Mouse (Mus musculus) gastrocnemius, adult 8-10 months (tissue): ENCODE measurements around the gene Myh2. TPM values are rescaled to one million over a fixed set of nuclear protein-coding genes. Genes with fewer than 3 reads are reported as not detected.

Experiments
- DNase-seq, 2 experiments: peaks; one replicate each; pipeline ENCODE4 v3.0.0; 2022; ENCODE audit warnings: low spot score in 2 of 2
- total RNA-seq, 4 experiments: library from RNA; stranded (reverse); gene quantifications; 2 replicates each; pipeline ENCODE4 v1.2.4; 2022

Myh2 gene
- total RNA-seq, 4 experiments from 2014 or later: 1,182 to 1,409 (median 1,293) TPM

DNA sequence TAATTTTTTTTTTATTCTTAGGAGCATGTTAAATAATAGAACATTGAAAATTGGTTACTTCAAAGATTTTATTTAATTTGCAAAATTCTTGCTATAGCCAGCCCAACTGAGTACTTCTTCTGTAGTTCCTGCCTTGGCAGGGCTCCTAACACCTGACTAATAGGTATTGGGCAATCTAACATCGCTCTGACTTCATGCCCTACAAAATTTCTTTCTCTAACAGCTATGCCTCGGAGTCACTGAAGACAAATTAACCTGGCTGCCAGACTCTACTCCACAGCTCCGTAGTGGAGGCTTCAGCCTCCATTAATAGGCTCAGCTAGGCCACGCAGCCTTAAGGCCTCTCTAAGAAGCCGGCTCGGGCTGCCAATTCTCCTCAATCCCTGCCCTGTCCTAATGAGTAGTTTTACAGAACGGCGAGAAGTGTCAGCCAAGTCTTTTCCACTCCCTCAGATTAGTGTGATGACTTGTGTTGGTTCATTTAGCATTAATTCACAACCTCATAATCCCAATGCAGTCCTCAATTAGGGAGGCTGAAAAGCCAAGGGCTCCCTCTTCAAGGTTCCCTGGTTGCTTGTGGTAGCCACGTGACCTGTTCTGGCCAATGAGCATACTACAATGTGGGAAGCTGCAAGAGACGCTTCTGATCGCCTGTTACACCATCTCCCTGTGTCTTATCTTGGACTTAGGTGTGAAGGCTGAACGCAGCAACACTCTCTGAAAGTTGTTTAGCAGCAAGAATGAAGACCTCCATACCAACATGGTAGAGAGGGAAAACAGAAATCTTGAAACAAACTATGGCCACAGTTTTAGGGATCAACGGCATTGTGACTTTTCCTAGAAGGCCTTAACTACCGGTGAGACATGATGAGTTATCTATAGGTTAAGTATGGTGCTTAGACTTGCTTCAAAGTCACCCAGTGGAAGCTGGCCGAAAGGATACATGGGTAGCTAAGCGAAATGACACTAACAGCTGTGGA, 18.9 kb upstream of the Myh2 start:
- no peak for DNase-seq

DNA sequence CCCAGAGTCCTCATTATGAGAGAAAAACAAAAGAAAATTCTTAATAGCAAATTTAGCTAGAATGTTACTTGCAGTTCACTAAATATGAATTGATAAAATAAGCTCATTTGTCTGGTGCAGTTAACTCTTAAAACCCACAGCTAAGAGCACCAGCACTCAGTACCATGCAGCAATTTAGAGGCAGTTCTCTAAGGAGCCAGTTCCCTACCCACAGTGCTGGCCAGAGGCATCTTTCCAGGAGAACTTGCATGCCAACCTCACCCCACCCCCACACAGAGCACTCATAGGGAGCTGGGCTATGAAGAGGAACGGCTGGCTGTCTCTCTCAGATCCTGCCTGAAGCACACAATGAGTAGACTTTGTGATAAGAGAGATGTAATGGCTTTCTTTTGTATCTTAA, 17.7 kb upstream of the Myh2 start:
- DNase-seq: peak; percentile 51 to 69

- DNase-seq: no peak
Measured at GRCm38 (mm10) chr11:67153843-67154242, 17.0 kb upstream of the Myh2 start.

- DNase-seq: no peak
Measured at GRCm38 (mm10) chr11:67155650-67156049, 15.2 kb upstream of the Myh2 start.

DNA sequence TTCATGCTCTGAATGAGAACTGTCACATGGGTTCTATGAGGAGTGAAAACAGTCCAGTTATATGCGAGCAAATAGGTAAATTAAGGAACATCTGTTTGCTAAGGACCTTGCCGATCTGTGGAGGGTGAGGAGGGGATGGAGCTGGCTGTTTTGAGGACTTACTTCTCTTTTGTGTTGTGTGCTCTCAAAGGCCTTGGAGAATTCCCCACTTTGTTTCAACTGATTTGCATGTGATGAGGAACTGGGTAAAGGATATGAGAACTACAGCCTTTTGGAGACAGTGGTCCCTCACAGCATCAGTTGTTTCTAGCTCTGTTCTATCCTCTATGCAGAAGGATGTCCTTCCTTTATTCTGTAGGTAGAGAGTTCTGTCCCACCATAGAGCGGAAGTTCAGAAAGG, 10.7 kb upstream of the Myh2 start:
- no peak for DNase-seq

GRCm38 (mm10) chr11:67163701-67164100, 7.1 kb upstream of the Myh2 start:
- no peak for DNase-seq

GRCm38 (mm10) chr11:67164851-67165250, 6.0 kb upstream of the Myh2 start:
- no peak for DNase-seq

- no peak for DNase-seq
Measured at GRCm38 (mm10) chr11:67169301-67169700, 1.5 kb upstream of the Myh2 start.

GRCm38 (mm10) chr11:67172439-67172838, 1.6 kb downstream of the Myh2 start:
- no peak for DNase-seq

- DNase-seq: no peak
Measured at GRCm38 (mm10) chr11:67176376-67176775, 5.5 kb downstream of the Myh2 start.

- no peak for DNase-seq
Measured at GRCm38 (mm10) chr11:67190316-67190715, 19.5 kb downstream of the Myh2 start.

GRCm38 (mm10) chr11:67190814-67191213, 20.0 kb downstream of the Myh2 start:
- no peak for DNase-seq

GRCm38 (mm10) chr11:67191496-67191895, 20.7 kb downstream of the Myh2 start:
- no peak for DNase-seq

GRCm38 (mm10) chr11:67199321-67199720, 28.5 kb downstream of the Myh2 start:
- no peak for DNase-seq

- DNase-seq: no peak
Measured at GRCm38 (mm10) chr11:67199752-67200151, 28.9 kb downstream of the Myh2 start, which contains the start of gene Myh1. Gene Myh1, plus strand, starts transcription at chr11:67200052.

GRCm38 (mm10) chr11:67204766-67205165, 33.9 kb downstream of the Myh2 start:
- DNase-seq: peak in 1 of 2 experiments; percentile 27

DNA sequence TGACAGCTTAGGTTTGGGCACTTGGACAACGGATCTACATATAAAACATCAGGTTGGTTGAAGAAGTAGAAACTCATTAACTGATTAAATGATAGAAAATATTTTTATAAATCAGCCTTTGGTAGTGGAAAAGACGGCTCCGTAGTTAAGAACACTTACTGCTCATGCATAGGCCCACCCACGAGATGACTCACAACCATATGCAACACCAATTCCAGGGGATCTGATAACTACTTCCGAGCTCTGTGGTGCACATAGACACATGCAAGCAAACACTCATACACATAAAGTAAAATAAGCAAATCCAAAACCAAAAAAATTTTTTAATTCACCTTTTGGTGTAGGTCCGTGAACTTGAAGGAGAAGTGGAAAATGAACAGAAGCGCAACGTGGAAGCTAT, 51.0 kb downstream of the Myh2 start:
- DNase-seq: no peak

DNA sequence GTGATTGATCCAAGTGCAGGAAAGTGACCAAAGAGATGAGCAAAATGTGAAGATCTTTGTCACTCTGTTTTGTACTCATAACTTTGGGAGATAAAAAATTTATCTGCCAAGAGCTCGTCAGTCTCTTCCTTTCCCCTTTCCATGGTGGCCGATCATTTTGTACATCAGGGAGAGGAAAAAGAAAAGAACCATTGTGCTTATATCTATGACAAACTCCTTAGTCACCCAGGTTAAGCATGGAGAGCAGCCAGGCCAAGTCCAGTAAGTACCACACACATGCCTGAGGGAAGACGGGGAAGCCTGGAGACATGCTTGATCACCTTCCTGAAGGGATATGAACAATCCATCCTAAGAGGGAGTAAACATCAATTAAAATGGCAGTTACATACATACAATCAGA, 53.6 kb downstream of the Myh2 start:
- DNase-seq: no peak

DNA sequence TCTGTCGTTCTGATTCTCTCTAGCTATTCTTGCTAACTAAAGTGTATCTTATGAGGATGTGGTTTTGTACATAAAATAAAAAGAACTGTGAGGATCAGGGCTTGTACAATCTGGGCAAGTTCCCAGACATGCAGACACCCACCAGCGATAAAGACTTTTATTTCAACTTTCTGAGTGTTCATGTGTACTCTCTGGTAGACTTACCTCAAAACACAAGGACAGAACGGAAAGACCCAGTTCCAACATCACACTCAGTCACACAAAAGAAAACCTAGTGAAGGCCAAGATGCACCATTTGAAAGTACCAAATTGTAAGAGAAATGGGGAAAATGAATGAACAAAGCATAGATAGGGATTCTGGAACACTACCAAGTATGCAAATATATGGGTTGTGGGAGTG, 57.9 kb downstream of the Myh2 start:
- DNase-seq: no peak

- DNase-seq: no peak
Measured at GRCm38 (mm10) chr11:67229166-67229565, 58.3 kb downstream of the Myh2 start.

DNA sequence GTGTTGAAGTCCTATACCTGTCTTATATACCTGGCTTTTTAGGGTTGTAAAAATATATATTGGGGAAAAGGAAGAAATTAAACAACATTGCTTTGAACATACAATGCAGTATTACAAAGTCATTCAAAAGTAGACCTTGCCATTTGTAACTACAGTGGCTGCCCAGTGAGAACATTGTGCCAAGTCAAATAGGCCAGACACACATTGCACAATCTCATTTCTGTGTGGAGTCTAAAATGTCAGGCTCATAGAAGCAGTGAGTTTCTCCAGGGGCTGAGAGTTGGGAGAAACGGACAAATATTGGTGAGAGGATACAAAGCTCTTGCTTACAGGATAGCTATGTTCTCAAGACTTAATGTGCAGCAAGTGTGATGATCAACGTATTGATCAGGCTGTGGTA, 59.1 kb downstream of the Myh2 start:
- peak in 1 of 2 experiments; percentile 54 for DNase-seq

DNA sequence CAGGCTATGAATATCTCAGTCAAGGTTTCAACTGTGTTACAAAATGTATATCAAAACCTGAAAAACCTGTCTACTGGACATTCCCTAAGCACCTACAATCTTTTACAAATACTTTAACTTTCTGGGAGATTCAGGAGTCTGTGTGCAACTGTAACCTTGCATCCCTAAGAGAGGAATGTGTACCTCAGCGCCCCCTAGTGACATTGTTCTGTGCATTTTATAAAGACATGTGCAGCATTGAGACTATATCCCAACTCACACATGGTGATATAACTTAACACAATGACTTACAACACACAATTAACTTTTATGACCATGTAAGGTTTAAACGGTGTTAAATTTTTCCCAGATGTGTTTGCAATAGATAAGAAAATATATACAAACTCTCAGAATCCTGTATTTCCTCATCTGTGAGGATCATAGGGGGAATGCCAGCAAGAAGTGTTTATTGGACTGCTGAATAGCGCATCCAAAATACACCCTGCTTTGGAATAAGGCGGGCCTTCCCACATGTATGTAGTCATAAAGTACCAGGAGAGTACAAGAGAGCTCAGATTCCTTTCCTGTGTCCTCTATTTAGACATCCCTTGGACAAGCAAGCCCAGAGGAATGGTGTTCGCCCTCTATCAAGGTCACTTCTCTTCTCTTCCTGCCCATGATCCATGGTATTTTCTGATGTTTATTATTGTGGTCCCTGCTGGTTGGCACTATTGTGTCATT, 65.0 kb downstream of the Myh2 start:
- DNase-seq: peak in 1 of 2 experiments; percentile 60
